In genomic region chr16:21625784-21626634, GRCm38 (mm10) we compare ENCODE assay signal across 12 mouse cellular contexts.
A peak's percentile ranks its signal among the peaks of the same experiment; 100 is the strongest.
DNase-seq lines count a peak whose midpoint lies in the region; ATAC-seq lines count a peak whose summit lies in the region.
"Had no signal": no experiment of that assay in that cellular context is flagged by ENCODE, and none has a peak within 500 bp of the region (broad histone marks: within the 10 kb centered on the region; RNA-seq: fewer than 3 reads in every experiment).

No protein-coding gene starts in this region.

- no peak overlapping the region for H3K9ac ChIP-seq in forebrain, embryonic 14.5 days (ENCODE audit: low read length)
- H3K9ac ChIP-seq: limb, embryonic 12.5 days had no signal

- no peaks in the 10 kb centered on the region for H3K36me3 ChIP-seq in forebrain, embryonic 14.5 days (ENCODE audit: control insufficient read depth, insufficient read depth, low read length)
- H3K36me3 ChIP-seq: limb, embryonic 12.5 days had no signal

- no peak overlapping the region for H3K4me2 ChIP-seq in forebrain, embryonic 14.5 days (ENCODE audit: low read length)
- H3K4me2 ChIP-seq: limb, embryonic 12.5 days had no signal

- no peaks in the 10 kb centered on the region for H3K9me3 ChIP-seq in forebrain, embryonic 14.5 days (replicated peaks; ENCODE audit: control insufficient read depth, low read length)
- H3K9me3 ChIP-seq: limb, embryonic 12.5 days had no signal

- intact Hi-C loops in left cerebral cortex, postnatal 4 days (cut with DNase I), result no loop called here
- intact Hi-C loops in left cerebral cortex, postnatal 10 days (cut with DNase I), result no loop called here

- peak; percentile 52; the same call in 1 of the 2 replicates for ATAC-seq in forebrain, embryonic 14.5 days
- no peak for ATAC-seq in frontal cortex, adult (ENCODE audit: low TSS enrichment)

- 58% methylated on average over 6 of the region's 6 CpGs for WGBS in forebrain, embryonic 14.5 days

- peak; percentile 51 for DNase-seq in left cerebral cortex, postnatal 4 days
- no peak for DNase-seq in left cerebral cortex, postnatal 10 days (ENCODE audit: extremely low spot score in 1 of 2, low spot score in 2 of 2)
- DNase-seq in cerebellum, adult 18-20 months, result peak; percentile 30 to 41
- peak; percentile 51 for DNase-seq in forebrain, embryonic 14.5 days (ENCODE audit: low spot score)
- DNase-seq in retina, adult 2 months (ENCODE audit: low read depth, low spot score), result peak; percentile 25
- no peak for DNase-seq in gastrocnemius, postnatal 4 days (ENCODE audit: low spot score in 2 of 2)
- DNase-seq in layer of hippocampus, adult 8-10 months (ENCODE audit: low spot score in 2 of 2), result no peak
- DNase-seq: heart, adult 18-20 months; heart, postnatal 4 days; lung, postnatal 10 days had no signal

- no peaks in the 10 kb centered on the region for H3K27me3 ChIP-seq in forebrain, embryonic 14.5 days (replicated peaks; ENCODE audit: control insufficient read depth, insufficient read depth, low read length)
- H3K27me3 ChIP-seq: limb, embryonic 12.5 days had no signal

- peaks cover 11% of the 10 kb centered on the region; the same call in 1 of the 2 replicates for H3K4me1 ChIP-seq in forebrain, embryonic 14.5 days (ENCODE audit: control insufficient read depth, insufficient read depth, low read length)

- H3K27ac ChIP-seq in forebrain, embryonic 14.5 days (ENCODE audit: low read depth, low read length), result peak overlapping the region; percentile 56; the same call in 1 of the 2 replicates
- H3K27ac ChIP-seq: limb, embryonic 12.5 days had no signal

- no peak overlapping the region for H3K4me3 ChIP-seq in forebrain, embryonic 14.5 days (ENCODE audit: low read depth, low read length)
- H3K4me3 ChIP-seq: limb, embryonic 12.5 days had no signal

Comparison
In these comparisons a context has a peak if more than half of its experiments do, and no peak if none do; other contexts are left out.
1. DNase-seq: peak in left cerebral cortex, postnatal 4 days (single experiment), cerebellum, adult 18-20 months (2 of 2), forebrain, embryonic 14.5 days (single experiment) and retina, adult 2 months (single experiment); none in left cerebral cortex, postnatal 10 days (0 of 2), gastrocnemius, postnatal 4 days (0 of 2) and layer of hippocampus, adult 8-10 months (0 of 2).